Mouse (Mus musculus) embryonic fibroblast, embryonic 13.5 days (primary cell): ENCODE data around the gene Atf7.

ENCODE experiments used
- CTCF ChIP-seq: IDR thresholded peaks from 2 replicates; pipeline ENCODE4 v1.5.1; 2011; ENCODE audit warnings: mild to moderate bottlenecking, control low read depth, low read length, moderate library complexity, borderline replicate concordance; ENCODE audit not compliant: insufficient read depth
- POLR2A ChIP-seq: IDR thresholded peaks from 2 replicates; pipeline ENCODE4 v1.6.1; 2011; ENCODE audit warnings: low read depth, mild to moderate bottlenecking, control low read depth, low read length, moderate library complexity

- no peak for TF ChIP-seq CTCF
- no peak for TF ChIP-seq POLR2A
Measured at GRCm38 (mm10) chr15:102505770-102506463, 119.3 kb downstream of the Atf7 start.
